Mouse (Mus musculus) olfactory bulb, adult 2 months (tissue): Measurements from ENCODE around the gene Bicc1. TPM values are rescaled to one million over a fixed set of nuclear protein-coding genes. Genes with fewer than 3 reads are reported as not detected.

Source experiments
- H3K27ac ChIP-seq: fragments of 200-500 bp; 2 replicates; pipeline ENCODE4 v1.5.1; 2012; ENCODE audit warnings: low read depth, low read length; ENCODE audit not compliant: insufficient read depth
- H3K4me1 ChIP-seq: fragments of 200-500 bp; 2 replicates; pipeline ENCODE4 v1.6.1; 2012; ENCODE audit warnings: low read length; ENCODE audit not compliant: control insufficient read depth, insufficient read depth
- H3K4me3 ChIP-seq: fragments of 200-500 bp; 2 replicates; pipeline ENCODE4 v1.5.1; 2012; ENCODE audit warnings: mild to moderate bottlenecking, low read depth, low read length, moderate library complexity; ENCODE audit not compliant: insufficient read depth
- CTCF ChIP-seq: fragments of 200-500 bp; IDR thresholded peaks from 2 replicates; pipeline ENCODE4 v1.5.1; 2012; ENCODE audit warnings: low read depth, mild to moderate bottlenecking, low read length, moderate library complexity; ENCODE audit not compliant: insufficient read depth
- POLR2A ChIP-seq: fragments of 200-500 bp; IDR thresholded peaks from 2 replicates; pipeline ENCODE4 v1.6.1; 2012; ENCODE audit warnings: mild to moderate bottlenecking, low read depth, low read length, moderate library complexity; ENCODE audit not compliant: insufficient read depth
- WGBS: fragments of 180-500 bp; shearing (Covaris S2); methylation state at CpG from one replicate; pipeline ENCODE4 v1.1.7; 2018; 5-methylcytosine and 5-hydroxymethylcytosine counted together
- polyA plus RNA-seq: library from polyadenylated mRNA; stranded (reverse); fragments of >200 nt; gene quantifications from 2 replicates; pipeline ENCODE4 v1.2.4, GENCODE M21; 2012; ENCODE audit warnings: low replicate concordance; ENCODE audit not compliant: missing spikeins, insufficient read depth, insufficient read length

Bicc1 gene
- polyA plus RNA-seq, 1 experiment, result not detected

DNA sequence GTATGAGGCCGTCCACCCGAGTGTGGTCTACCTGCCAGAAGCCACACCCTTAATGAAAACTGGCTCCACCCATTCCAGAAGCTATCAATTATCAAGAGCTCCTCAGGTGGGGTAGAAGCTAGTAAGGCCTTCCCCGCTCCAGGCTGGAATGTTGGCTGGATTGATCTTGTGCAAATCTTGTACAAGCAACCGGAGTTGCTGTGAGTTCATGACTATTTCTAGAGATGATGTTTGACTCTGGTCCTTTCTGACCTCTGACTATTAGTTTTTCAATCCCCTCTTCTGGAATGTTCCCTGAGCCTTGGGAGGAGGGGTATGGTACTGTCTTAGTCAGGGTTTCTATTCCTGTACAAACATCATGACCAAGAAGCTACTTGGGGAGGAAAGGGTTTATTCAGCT, 157.3 kb downstream of the Bicc1 start:
- no peaks in the 10 kb centered on the region for H3K4me1 ChIP-seq
- no peak overlapping the region for H3K27ac ChIP-seq
- WGBS, result 96% methylated on average over 4 of the region's 4 CpGs
- TF ChIP-seq POLR2A (no peak), CTCF (no peak)
- H3K4me3 ChIP-seq, result no peak overlapping the region

DNA sequence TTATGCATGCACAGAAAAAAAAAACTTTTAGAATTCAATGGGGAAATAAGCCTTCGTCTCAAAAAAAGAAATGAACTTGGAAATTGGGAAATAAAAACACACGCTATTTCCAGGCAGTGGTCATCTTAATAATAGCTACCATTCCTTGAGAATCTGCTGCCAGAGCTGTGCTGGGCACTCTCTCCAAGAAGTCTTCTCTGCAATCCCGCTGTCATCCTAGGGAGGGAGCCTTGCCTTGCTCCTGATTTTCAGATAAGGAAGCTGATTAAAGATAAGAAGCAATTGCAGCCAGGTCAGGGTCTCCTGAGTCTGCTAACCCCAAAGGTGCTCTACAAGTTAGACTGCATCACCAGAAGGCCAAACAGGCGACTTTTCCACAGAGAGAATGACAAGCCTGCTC, 161.4 kb downstream of the Bicc1 start:
- TF ChIP-seq POLR2A (no peak), CTCF (no peak)
- H3K4me3 ChIP-seq, result no peak overlapping the region
- no peaks in the 10 kb centered on the region for H3K4me1 ChIP-seq
- WGBS, result 48% methylated on average over 4 of the region's 4 CpGs
- H3K27ac ChIP-seq, result no peak overlapping the region

DNA sequence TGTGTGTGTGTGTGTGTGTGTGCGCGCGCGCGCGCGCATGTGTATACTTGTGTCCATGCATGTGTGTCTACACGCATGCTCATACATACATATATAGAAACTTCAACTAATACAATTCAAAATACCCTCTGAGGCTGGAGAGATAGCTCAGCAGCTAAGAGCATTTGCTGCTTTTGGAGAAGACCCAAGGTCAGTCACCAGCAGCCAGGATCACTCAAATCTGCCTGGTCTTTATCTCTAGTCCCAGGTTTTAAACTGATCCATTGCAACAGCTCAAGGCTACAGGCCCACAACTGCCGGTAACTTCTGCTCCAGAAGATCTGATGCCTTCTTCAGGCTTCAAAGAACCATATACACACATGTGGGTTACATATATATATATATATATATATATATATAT, 163.4 kb downstream of the Bicc1 start:
- Histone ChIP-seq H3K4me3 (no peak overlapping the region), H3K4me1 (no peaks in the 10 kb centered on the region), H3K27ac (no peak overlapping the region)
- WGBS, result 99% methylated on average over 9 of the region's 9 CpGs
- no peak for TF ChIP-seq CTCF
- no peak for TF ChIP-seq POLR2A

DNA sequence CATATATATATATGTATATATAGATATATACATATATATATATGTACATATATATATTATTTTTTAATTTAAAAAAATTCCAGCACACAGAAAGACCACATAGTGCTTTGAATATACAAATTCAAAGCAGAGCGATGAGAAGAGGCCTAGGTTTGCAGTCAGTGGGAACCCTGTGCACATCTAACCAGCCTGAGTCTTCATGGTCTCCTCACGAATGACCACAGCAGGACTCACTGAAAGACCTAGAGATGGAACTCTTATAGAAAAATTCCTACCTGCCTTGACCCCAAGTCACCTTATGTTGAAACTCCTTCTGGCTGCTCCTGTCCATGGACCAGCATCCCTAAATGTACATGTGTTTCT, 165.4 kb downstream of the Bicc1 start:
- Histone ChIP-seq H3K4me1 (no peaks in the 10 kb centered on the region), H3K27ac (no peak overlapping the region), H3K4me3 (no peak overlapping the region)
- TF ChIP-seq POLR2A, result no peak
- no peak for TF ChIP-seq CTCF
- 82% methylated on average over 2 of the region's 2 CpGs for WGBS

DNA sequence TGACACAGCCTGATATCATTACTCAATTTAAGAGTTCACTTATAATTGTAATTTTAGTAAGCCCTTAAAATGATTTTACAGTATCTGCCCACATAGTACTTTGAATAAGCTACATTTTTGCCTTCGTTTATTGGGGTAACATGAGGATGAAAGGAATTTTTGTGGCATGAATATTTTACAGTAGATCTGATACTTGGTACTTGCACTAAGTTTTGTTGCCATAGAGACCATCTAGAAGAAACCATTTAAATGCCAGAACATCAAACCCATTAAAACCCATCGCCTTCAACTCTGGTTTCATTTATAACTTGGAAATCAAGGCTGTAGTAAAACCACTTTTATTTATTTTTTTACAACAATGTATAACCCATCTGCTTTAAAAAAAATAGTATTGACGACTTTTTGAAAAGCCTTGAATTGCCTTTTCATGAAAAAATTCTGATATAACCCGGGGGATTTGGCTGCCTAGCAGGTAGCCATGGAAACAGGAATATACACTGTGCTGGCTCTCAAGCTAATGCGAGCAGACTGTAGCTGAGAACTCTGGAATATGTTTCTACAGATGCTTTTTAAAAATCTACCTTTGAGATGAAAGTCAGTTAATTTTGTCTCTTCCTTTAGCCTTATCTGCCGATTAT, 165.9 kb downstream of the Bicc1 start:
- WGBS, result 44% methylated on average over 6 of the region's 6 CpGs
- Histone ChIP-seq H3K27ac (no peak overlapping the region), H3K4me1 (no peaks in the 10 kb centered on the region), H3K4me3 (no peak overlapping the region)
- TF ChIP-seq CTCF (no peak), POLR2A (no peak)

DNA sequence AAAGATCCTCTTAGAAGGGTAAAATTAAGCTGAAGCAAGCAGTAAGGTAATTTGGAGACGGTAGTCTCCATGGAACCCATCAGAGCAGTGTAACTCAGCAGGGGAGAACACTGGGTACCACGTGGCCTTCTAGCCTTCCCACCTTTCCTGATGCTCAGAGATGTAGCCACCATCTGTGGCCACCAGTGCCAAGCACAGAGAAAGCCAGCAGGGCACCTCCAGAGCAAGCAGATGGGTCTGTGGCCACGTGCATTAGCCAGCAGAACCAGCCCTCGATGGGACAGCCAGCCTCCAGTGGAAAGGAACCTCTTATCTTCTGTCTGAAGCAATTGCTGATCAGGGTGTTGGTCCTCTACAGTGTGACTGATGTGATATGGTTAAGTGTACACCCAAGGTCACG, 172.1 kb downstream of the Bicc1 start:
- no peak overlapping the region for H3K27ac ChIP-seq
- WGBS, result 87% methylated on average over 5 of the region's 5 CpGs
- no peak overlapping the region for H3K4me3 ChIP-seq
- no peaks in the 10 kb centered on the region for H3K4me1 ChIP-seq
- TF ChIP-seq CTCF (no peak), POLR2A (no peak)

DNA sequence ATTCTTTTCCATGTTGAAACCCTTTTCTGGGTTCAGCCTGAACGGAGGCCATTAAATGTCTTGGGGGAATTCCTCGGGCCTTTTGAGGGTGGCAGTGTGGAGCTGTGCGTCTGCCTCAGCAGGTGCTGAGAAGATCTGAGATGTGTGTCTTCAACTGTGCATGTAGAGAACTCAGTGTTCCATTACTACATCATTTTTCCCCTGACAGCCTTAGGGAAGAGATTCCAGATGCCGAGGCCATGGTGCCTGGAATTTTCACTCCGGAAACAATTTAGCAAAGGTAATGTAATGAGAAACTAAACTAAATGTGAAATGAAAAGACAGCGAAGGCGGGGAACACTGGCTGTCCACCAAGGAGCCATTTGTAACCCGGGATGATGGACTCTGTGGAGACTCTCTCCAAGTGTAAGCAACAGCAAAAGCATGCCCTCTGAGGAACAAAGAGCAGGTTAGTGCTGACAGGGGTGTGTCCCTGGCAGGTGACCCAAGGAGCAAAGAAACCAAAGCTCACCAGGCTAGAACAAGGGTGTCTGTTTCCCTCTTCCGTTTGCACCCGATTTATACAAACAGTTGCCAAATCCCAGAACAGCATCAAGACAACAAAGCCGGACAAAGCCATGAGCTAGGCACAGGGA, 176.3 kb downstream of the Bicc1 start:
- peaks cover 3% of the 10 kb centered on the region; the same call in 1 of the 2 replicates for H3K4me1 ChIP-seq
- no peak overlapping the region for H3K4me3 ChIP-seq
- TF ChIP-seq POLR2A (no peak), CTCF (no peak)
- no peak overlapping the region for H3K27ac ChIP-seq
- 79% methylated on average over 11 of the region's 11 CpGs for WGBS

DNA sequence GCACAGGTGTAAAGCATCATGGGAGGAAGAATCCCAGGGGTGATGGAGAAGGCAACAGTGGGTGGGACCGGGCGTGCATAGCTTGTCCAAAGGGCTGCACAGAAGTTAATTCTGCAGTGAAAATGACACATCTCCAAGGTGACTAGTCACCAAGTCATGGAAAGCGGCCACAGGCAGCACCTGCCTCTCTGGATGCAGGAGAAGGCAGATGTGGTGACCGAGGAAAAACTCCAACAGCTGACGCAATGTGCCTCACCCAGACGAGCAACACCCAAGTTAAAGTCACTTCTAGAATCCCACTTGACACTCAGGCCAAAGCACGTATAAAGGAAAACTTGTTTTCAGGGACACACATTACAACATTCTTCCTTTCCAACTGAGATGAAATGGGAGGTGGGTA, 177.3 kb downstream of the Bicc1 start:
- WGBS, result 91% methylated on average over 7 of the region's 7 CpGs
- TF ChIP-seq POLR2A (no peak), CTCF (no peak)
- Histone ChIP-seq H3K4me1 (peaks cover 3% of the 10 kb centered on the region; the same call in 1 of the 2 replicates), H3K4me3 (no peak overlapping the region), H3K27ac (no peak overlapping the region)

DNA sequence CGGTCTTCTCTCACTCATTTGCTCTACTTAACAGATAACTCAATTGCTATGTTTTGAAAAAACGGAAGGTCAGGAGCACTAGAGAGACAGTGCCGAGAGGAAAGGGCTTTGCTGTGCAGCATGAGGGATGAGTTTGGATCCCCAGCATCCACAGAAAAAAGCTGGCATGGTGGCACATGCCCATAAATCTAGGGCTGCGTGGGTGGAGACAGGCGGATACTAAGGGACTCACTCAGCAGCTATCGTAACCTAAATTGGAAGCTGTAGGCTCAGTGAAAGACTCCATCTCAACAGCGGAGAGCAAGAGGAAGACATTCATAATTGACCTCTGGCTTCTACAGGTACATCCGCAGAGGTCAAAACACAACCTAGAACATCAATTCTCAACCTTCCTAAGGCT, 179.8 kb downstream of the Bicc1 start:
- no peak overlapping the region for H3K4me3 ChIP-seq
- no peak for TF ChIP-seq POLR2A
- no peak for TF ChIP-seq CTCF
- H3K27ac ChIP-seq, result no peak overlapping the region
- H3K4me1 ChIP-seq, result peaks cover 3% of the 10 kb centered on the region; the same call in 1 of the 2 replicates
- 97% methylated on average over 8 of the region's 8 CpGs for WGBS
